Mouse (Mus musculus) T-helper 17 cell (primary cell): Measurements from ENCODE around the gene Tmem106c.

ENCODE experiments used
- in situ Hi-C, 2 experiments: fragments of 300-600 bp; cut with MboI, MseI; formaldehyde crosslinking; loops; 1 replicate in 1 of 2; 2 replicates in 1 of 2; pipeline ENCODE4 v1.15.1; 2025; ENCODE audit warnings: high pct_unique_total_duplicates in 2 of 2

Tmem106c gene

DNA sequence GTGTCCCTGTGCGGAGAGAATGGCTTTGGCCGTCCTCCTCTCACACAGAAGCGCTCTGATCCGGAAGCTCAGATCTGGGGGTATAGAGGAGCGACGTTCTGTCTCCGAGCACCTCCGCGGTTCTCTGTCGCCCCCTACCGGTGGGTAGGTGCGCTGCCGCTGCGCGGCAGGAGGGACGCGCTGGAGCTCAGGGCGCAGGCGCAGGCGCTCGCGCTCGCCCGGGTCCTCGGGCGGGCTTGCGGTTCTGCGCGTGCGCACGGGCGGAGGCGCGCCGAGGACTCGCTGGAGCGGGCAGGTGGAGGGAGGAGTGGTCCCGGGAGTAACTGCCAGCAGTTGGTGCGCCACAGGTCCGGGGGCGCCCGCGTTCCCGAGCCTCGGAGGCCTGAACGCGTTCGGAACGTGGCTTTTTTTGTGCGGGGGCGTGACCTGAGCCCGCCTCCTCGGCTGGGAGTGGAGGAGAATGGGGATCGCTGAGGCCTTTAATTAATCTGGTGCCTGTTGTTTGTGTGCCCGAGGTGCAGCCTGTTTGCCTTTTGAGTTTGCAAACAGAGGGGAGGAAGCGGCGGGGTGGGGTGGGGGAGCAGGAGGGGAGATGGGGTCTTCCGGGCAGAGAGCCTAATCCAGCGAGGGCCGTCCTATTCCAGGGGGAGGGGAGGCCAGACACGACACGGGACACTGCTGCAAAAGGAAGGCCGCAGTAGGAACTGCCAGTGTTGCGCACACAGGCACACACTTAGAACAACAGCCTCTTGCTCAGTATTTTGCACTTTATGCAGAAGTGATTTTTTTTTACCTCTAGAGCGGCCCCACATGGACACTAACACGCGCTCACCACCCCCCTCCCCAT lies at the start of gene Tmem106c:
TSS of gene Tmem106c (plus strand) at position 212 of the 847 bp plus-strand sequence.
- in situ Hi-C loops, result loop anchor here in 1 of 2 experiments (10.0 kb wide), 1 partner anchor 109 kb away; no protein-coding TSS in a partner anchor

DNA sequence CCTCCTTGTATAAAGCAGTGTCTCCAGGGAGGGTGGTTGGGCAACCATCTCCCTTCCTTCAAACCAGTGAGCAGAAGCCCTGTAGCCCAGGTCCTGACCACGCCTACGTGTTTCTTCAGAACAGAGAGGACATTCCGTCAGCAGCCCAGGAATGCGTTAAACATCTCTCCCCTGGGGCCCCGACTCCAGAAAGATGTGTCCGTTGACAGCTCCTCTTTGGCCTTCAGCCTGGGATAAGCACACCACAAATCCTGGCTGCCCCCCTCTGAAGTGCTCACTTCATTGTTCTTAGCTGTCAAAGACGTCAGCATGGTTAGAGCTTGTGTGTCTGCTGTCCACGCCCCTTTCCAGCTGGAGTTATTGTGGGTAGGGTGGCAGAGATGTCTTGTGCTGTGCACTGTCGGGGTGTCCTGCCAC lies 49.7 kb upstream of the Tmem106c start:
- in situ Hi-C loops, result no loop called here

DNA sequence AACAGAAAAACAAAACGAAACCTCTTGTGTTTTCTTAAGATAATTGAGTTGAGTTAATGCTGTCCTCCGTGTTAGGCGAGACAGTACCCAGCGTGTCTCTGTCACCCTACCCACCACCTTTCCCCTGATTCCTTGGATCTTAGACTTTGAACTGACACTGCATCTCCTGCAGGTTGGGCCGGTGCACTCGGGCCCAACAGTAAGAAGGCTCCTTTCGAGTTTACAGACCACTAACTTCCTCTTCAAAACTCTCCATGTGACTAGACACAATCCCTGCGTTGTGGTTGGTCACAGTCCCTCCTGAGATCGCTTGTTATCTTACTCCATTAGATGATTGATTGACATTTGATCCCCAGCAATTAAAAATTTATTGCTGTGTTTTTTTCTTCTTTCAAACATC lies 46.0 kb upstream of the Tmem106c start:
- in situ Hi-C loops, result loop anchor here in 1 of 2 experiments (5.0 kb wide), 1 partner anchor 701 kb away; no protein-coding TSS in a partner anchor

DNA sequence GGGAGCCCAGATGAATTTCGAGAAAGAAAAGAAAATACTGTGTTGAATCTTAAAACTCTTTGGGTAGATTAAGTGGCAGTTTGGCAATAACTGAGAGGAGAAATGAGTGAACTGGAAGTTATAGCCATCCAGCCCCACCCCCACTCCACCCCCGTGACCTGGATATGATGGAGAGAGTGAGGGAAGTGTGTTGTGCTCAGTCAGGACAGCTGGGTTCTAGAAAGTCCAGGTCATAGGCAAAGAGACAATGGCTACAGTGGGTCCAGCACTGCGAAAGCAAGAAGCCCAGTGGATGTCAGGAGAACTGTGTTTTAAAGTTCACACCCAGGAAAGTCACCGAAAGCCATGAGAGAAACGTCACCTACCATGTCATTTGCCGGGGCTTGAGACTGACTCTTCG lies 44.8 kb upstream of the Tmem106c start:
- in situ Hi-C loops, result loop anchor here in 1 of 2 experiments (5.0 kb wide), 1 partner anchor 702 kb away; no protein-coding TSS in a partner anchor

DNA sequence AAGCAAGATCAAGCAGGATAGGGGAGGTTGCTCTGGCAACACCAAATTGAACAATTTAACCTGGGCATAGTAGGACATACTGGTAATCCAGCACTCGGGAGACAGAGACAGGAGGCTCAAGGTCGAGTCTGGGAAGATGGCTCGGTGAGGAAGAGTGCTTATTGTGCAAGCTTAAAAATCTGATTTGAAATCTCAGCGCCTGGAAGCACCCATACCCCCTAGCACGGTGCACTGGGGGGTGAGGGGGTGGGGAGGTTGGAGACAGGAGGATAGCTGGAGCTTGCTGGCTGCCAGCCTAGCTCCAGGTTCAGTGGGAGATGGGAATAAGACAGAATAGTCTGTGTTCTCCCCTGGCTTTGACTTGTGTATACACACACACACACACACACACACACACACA lies 43.7 kb upstream of the Tmem106c start:
- in situ Hi-C loops, result no loop called here

DNA sequence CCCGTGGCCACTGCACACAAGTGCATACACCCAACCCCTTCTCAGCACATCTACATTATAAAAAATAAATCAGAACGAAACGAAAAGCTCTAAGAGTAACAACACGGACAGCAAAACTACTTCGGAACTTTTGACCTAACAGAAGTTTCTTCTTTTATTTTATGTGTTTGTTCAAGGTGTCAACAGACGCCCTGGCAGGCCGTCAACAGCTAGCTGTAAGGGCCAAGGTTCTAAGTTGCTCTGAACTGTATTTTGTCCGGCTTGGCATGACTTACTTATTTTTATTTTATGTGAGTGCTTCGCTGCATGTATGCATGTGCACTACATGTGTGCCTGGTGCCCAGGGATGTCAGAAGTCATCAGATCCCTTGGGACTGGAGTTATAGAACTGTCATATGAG lies 42.2 kb upstream of the Tmem106c start:
- in situ Hi-C loops, result no loop called here

DNA sequence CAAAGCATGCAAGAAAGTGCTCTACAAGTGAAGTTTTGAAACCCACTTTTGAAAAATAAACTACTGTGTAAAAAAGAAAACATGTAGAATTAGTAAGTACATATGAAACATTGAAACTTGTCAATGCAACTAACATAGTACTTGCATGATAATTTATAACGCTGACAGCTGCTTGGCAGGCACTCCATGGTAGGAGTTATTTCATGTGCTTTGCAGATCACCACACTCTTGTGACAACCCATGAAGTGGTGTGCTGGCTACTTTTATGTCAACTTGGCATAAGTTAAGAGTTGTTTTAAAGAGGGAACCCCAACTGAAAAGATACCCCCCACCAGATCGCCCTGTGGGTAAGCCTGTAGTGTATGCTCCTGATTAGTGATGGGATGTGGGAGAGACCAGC lies 41.6 kb upstream of the Tmem106c start:
- in situ Hi-C loops, result no loop called here

DNA sequence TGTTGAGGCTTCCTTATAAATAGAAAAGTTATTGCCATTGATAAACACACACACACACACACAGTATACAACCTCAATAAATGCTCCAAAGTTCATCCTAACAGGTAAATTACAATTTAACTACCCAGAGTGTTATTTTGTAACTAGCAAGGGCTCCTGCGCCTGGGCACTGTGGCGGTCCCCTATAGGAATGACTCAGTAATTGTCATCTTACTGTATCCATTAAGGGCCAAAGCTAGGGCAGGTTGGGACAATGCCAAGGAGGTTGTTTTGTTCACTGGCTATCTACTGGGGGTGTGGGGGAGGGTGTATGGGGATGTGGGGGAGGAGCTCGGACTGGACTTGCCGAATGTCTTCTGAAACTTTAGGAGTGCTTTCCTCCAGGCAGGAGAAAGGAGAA lies 37.0 kb upstream of the Tmem106c start:
- in situ Hi-C loops, result no loop called here

DNA sequence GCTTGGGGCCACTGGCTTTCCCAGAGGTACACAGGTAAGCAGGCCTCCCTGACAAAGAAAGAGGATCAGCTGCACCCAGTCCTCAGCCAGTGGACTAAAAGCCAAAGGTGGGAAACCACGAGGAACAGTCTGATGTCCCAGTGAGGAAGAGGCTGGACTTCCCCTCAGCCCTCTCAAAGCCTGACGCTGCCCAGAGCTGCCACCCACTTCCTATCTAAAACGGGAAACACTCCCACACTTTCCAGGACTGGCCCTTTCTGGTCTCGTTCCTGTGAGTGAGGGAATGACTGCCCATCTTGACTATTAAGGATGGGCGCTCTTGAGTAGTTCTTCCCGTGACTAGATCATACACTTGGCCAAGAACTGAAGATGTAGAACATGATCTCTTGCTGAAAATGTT lies 36.2 kb upstream of the Tmem106c start:
- in situ Hi-C loops, result no loop called here

DNA sequence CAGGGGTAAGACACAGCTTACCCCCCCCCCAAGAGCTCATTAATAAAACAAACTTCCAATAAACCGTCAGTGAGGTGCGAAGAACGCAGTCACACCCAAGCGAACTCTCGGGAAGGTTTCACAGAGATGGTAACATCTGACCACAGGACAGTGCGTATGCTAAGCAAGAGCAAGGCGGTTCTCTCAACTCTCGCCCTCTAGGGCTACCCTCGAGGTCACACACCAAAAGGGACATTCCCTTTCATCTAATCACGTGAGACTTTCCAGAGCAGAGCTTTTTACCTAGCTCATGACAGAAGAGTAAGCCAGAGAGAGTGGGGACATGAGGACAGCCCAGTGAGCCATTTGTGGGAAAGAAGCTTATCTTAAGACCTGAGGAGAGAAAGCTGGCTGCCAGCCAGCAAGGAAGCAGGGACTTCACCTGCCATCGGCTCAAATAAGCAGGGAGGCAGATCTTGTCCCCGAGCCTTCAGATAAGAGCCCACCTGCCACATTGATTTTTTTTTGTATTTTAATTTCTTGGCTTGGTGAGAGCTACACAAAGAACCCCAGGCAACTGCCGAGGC lies 34.7 kb upstream of the Tmem106c start:
- in situ Hi-C loops, result no loop called here

DNA sequence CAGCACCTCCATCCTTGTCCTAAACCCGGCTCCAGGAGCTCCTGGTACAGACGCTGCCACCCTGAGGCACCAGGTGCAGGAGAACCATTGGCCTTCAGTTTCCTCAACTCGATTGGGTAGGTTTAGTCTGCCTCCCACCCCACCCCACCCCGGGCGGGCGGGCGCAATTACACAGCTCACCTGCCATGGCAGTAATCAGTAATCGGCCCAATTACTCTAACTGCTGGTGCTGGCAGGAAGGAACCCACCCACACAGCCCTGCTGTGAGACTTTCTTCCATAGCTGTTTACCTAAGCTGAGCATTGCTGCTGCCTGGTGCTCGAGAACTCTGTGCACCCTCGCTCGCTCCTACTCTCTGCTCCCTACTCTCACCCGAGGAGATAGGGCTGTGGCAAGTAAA lies 31.6 kb upstream of the Tmem106c start:
- in situ Hi-C loops, result loop anchor here in 1 of 2 experiments (10.0 kb wide), 1 partner anchor 758 kb away; no protein-coding TSS in a partner anchor

DNA sequence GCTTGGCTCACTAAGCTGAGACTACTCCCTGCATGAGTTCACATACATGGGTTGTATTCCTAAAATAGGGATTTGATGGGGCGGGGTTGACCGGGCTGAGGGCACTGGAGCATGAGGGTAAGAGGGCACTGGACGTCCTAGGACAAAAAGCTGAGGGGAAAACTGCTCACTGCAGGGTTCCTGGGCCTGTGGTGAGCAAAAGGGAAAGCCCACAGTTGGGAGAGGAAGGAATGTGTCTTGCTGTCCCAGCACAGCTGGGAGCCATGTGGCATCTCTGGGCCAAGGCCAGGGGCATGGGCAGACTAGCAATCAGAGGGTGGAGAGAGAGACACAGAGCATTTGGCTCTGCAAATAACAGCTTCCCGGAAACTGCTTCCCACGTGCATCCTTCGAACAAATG lies 25.4 kb upstream of the Tmem106c start:
- in situ Hi-C loops, result loop anchor here in 1 of 2 experiments (10.0 kb wide), 1 partner anchor 764 kb away; no protein-coding TSS in a partner anchor

DNA sequence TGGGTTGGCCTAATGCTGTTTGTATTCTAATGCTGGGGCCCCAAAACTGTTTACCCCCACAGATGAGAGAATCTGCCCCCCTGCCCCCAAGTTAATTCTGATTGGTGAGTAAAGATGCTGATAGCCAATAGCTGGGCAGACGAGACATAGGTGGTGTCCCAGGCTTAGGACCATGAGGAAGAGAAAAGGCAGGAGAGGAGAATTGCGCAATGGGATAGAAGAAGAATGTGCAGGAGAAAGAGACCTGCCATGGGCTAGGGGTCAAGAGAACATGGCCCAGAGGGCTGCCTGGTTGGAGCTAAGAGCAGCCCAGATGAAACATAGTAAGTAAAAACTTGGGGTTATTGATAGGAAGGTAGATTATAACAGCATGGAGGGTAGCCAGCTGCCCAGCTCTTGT lies 23.9 kb upstream of the Tmem106c start:
- in situ Hi-C loops, result loop anchor here in 1 of 2 experiments (5.0 to 10.0 kb wide), 2 partner anchors 73 to 205 kb away; partner anchors contain the start of gene Endou

DNA sequence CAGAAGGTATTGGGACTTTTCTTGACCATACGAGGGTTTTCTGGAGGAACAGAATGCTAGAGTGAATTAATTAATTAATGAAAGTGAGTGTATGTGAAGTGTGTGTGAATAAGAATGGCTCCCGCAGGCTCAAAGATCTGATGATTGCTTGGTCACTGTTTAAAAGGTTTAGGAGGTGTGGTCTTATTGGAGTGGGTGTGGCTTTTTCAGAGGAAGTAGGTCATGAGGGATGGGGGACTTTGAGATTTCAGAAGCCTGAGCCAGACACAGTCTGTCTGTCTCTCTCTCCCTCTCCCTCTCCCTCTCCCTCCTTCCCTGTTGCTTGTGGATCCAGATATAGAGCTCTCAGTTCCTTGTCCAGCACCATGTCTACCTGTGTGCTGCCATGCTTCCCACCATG lies 22.7 kb upstream of the Tmem106c start:
- in situ Hi-C loops, result loop anchor here in 1 of 2 experiments (5.0 to 10.0 kb wide), 2 partner anchors 74 to 207 kb away; partner anchors contain the start of gene Endou

DNA sequence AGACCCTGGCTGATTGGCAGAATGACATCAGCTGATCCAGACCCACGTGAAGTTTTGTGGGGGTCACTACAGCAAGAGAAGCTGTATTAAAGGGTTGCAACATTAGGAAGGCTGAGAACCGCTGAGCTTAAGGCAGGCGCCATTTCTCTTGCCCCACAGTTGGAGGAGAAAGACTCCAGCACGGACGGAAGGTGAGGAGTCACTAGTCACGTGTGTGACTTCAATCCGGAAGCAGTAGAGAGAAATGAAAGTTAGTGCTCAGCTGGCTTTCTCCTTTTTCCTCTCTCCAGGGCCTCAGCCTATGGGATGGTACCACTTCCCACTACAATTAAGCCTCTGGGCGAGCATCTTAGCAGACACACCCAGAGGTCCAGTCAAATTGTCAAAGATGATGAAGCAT lies 21.5 kb upstream of the Tmem106c start:
- in situ Hi-C loops, result loop anchor here in 1 of 2 experiments (5.0 to 10.0 kb wide), 2 partner anchors 75 to 208 kb away; partner anchors contain the start of gene Endou

DNA sequence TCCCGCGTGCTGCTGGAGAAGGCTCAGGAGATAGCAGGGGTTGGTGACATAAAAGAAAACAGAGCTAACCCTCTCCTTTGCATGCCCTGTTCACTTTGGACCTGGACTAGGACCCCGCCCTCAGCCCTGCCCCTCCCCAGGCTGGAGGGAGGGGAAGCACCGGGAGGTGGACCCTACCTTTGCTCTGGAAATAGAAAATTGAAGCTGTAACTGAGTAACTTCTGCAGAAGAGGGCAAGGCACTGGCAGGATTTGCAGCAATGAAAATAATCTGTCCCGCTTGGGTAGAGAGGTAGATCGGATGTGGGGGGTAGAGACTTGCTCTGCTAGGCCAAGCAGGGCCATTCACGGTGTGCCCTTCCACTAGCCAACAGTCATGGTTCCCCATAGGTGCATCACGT lies 20.6 kb upstream of the Tmem106c start:
- in situ Hi-C loops, result loop anchor here in 1 of 2 experiments (5.0 to 10.0 kb wide), 2 partner anchors 76 to 209 kb away; partner anchors contain the start of gene Endou

DNA sequence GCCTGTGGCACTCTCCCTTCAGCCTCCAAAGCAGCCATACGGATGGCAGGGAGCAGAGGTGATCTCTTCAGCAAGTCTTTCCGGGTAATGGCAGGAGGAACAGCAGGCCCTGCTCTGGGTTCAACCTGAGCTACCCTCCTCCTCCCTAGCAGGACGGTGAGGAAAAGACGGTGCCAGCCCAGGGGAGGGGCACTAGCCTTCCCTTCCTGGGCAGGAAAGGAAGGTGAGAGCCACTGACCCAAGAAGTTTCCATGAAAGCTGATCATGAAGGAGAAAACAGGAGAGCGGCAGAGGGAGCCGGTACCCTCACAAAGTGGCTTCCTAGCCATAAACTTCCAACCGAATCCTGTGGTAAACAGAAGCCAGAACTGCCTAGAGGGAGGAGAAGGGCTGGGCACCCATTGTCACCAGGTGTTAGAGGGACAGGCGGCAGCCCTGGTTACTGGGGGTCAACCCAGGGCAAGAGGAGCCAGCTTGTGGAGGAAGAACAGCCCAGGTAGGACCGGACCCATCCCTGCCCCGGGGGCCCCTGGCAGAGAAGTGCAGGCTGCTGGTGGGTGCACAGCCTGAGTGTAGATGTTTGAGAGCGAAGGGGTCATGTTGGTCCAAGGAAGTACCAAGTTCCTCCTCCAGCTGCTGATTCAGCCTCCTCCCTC lies 19.0 kb upstream of the Tmem106c start:
- in situ Hi-C loops, result loop anchor here (5.0 to 10.0 kb wide), 3 partner anchors 78 to 210 kb away; partner anchors contain the start of gene Endou (in 1 of the 2)

DNA sequence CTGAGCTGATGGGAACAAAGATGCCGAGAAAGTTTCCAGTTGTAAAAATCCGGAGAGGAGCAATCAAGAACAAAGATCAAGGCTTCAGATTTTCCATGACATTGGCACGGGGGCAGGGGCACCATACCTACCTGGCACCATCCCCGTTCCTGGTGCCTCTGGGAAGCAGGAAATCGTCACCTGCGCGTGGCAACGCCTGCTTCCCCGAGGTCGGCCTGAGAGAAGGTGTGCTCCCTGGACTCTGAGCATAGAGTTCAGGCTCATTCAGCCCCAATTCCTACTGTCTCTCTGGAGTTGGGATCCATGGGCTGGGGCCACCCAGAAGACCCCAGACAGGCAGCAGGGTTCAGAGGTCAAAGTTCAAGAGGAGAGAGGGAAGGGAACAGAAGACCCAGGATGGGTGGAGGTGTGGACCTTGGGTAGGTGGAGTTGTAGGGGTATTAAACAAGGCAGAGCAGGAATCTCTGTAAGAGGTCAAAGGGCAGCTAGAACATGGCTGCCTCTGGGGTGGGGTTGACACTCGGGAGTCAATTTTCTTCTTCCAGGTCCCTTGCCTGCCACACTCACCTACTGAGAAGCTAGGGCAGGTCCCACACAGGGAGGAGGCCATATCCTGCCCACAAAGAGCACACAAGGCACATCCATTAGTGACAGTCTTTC lies 18.2 kb upstream of the Tmem106c start:
- in situ Hi-C loops, result loop anchor here (5.0 to 10.0 kb wide), 2 partner anchors 83 to 211 kb away; partner anchors contain the start of gene Endou (in 1 of the 2)

DNA sequence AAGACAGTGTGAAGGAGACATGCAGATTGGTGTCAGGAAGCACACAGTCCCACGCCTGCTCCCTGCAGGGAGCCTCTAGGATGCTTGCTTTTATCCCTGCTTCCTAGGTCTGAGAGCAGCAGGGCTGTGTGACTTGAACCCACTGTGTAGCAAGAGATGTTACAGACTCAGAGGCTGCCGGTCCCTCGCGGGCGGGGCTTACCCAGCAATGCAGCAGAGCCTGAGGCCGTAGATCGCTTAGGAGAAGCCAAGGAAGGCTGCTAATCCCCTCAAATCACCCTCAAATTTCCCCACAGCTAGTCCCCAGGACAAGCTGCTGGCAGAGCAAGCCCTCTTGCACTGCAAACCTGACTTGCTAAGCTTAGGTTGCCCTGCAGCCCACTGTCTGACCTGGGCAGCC lies 15.3 kb upstream of the Tmem106c start:
- in situ Hi-C loops, result loop anchor here (5.0 to 10.0 kb wide), 2 partner anchors 86 to 214 kb away; partner anchors contain the start of gene Endou (in 1 of the 2)

DNA sequence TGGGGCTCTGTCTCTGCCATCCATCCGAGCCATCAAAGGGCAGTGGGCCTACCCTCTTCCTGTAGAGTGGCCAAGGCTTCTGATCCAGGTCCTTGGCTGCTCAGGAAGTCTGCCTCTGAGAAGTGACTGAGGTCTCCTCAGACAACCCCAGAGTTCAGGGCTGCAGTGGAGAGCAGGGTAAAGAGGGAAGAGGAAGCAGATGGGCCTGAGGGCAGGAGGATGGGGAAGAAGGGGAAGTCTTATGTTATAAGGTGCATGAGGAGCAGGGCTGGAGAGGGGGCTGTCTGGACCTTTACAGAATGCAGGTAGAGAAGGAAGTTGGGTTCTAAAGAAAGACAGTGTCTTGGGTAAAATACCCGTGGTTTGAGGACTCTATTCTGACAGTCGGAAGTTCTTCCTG lies 14.3 kb upstream of the Tmem106c start:
- in situ Hi-C loops, result loop anchor here (5.0 to 10.0 kb wide), 2 partner anchors 87 to 215 kb away; partner anchors contain the start of gene Endou (in 1 of the 2)

DNA sequence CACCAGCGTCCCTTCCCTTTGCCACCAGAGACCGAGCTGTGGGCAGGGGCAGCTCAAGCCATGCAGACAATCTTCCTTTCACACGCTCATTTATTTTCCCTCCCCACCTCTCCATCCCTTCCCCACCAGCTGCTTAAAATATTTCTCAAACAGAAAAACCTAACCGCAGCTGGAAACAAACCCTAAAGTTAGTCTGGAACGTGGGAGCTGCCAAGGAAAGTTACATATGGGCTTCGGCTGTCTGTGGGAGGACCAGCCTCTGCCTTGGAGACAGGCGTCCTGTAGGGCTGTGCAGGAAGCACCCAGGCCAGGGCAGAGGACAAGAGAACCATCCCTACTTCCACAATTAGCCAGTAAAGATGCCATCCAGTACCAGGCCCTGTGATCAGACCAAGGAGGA lies 13.8 kb upstream of the Tmem106c start:
- in situ Hi-C loops, result no loop called here
